Mouse (Mus musculus): ENCODE measurements around the gene Fgfr2. TPM values are rescaled to one million over a fixed set of nuclear protein-coding genes. Genes with fewer than 3 reads are reported as not detected.

The Fgfr2 gene
- polyA plus RNA-seq (2016; fragmentation: Nextera tagmentation; extraction: Ambion mirVana): 79.0 and 81.1 TPM in 2 replicates

DNA sequence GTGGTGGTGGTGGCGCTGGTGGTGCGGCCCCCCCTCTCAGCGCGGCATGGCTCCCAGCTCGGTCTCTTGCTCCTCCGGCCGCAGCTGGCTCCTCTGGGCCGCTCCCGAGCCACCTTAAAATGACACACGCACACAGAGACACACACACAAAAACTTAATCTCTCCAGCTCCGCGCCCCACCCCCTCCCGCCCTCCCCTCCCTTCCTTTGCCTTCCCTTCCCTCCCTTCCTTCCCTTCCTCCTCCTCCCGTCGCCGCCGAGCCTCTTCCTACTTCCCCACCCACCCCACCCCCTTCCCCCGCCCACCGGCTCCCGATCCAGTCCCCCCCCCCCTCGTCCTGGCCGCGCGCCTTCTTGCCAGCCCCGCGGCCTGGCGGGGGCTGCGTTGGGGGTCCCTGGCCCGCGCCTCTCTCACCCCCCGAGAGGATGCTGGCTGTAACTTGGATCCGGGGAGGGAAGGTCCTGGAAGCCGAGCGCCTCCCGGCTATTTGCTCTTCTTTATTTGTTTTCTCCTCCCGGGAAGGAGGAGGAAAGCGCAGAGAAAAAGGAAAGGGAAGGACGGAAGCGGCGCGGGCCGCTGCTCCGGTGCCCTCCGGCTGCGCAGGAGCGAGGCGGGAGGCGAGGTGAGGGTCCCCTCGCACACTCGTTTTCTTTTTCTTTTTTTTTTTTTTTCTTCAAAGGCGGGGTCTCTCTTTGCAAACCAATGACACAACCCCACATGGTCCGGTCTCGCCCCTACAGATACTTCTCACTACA, at the start of gene Fgfr2:
TSS of gene Fgfr2 (minus strand) at position 107 of the 755 bp plus-strand sequence.
- Histone ChIP-seq H3K4me3 (peak within 1 kb of the TSS; percentile 96), H3K27ac (peak within 1 kb of the TSS; percentile 99), H3K4me1 (peaks cover 28% of the 10 kb centered on the region), H3K9me3 (replicated peaks) (no peaks in the 10 kb centered on the region), H3K4me2 (replicated peaks) (peak within 1 kb of the TSS; percentile 99), H3K27me3 (peaks cover 13% of the 10 kb centered on the region), H3K9ac (peak within 1 kb of the TSS; percentile 97), H3K36me3 (no peaks in the 10 kb centered on the region)
- ATAC-seq (ENCODE audit: low FRiP score): peak; percentile 75
- WGBS: under 1% methylated on average over 42 of the region's 53 CpGs

- Histone ChIP-seq H3K4me3 (no peak overlapping the region), H3K36me3 (no peaks in the 10 kb centered on the region), H3K4me1 (no peaks in the 10 kb centered on the region), H3K27ac (no peak overlapping the region), H3K4me2 (replicated peaks) (no peak overlapping the region), H3K9ac (no peak overlapping the region), H3K27me3 (no peaks in the 10 kb centered on the region), H3K9me3 (replicated peaks) (no peaks in the 10 kb centered on the region)
- 82% methylated on average over 4 of the region's 4 CpGs for WGBS
- no peak for ATAC-seq (ENCODE audit: low FRiP score)
These were observed 48.4 kb upstream of the Fgfr2 start for GRCm38 (mm10) chr7:133171403-133172032.

GRCm38 (mm10) chr7:133168928-133169327, 45.8 kb upstream of the Fgfr2 start:
- no peak for ATAC-seq (ENCODE audit: low FRiP score)
- no peaks in the 10 kb centered on the region for H3K36me3 ChIP-seq
- 89% methylated on average over 3 of the region's 3 CpGs for WGBS

GRCm38 (mm10) chr7:133167903-133168302, 44.8 kb upstream of the Fgfr2 start:
- Histone ChIP-seq H3K9me3 (replicated peaks) (no peaks in the 10 kb centered on the region), H3K36me3 (no peaks in the 10 kb centered on the region), H3K9ac (no peak overlapping the region), H3K4me2 (replicated peaks) (no peak overlapping the region), H3K27me3 (no peaks in the 10 kb centered on the region), H3K27ac (no peak overlapping the region), H3K4me3 (no peak overlapping the region), H3K4me1 (peaks cover 2% of the 10 kb centered on the region; the same call in 1 of the 2 replicates)
- WGBS: 88% methylated on average over 2 of the region's 2 CpGs
- ATAC-seq (ENCODE audit: low FRiP score): no peak

More at GRCm38 (mm10) chr7:133168928-133169327, 45.8 kb upstream of the Fgfr2 start:
- Histone ChIP-seq H3K4me1 (peaks cover 2% of the 10 kb centered on the region; the same call in 1 of the 2 replicates), H3K27me3 (no peaks in the 10 kb centered on the region), H3K4me2 (replicated peaks) (no peak overlapping the region), H3K9me3 (replicated peaks) (no peaks in the 10 kb centered on the region), H3K4me3 (no peak overlapping the region), H3K27ac (no peak overlapping the region), H3K9ac (no peak overlapping the region)

DNA sequence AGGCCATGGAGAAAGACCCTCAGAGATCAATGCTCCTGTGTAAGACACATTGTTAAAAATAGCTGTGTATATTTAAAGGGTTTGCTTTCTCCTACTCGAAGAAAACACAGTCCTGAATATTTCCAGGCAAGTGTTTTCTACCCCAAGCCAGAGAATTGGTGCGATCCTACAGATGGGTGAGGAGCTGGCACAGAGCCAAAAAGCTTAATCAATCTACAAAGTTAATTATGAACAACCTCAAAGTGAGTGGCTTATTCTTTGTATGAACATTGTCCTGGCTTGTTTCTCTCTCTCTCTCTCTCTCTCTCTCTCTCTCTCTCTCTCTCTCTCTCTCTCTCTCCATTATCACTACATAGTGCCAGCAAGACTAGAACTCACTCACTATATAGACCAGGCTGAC, 41.6 kb upstream of the Fgfr2 start:
- H3K9ac ChIP-seq: no peak overlapping the region
- no peak overlapping the region for H3K4me3 ChIP-seq
- H3K27ac ChIP-seq: no peak overlapping the region
- WGBS: 71% methylated on average over 2 of the region's 2 CpGs
- no peaks in the 10 kb centered on the region for H3K27me3 ChIP-seq
- H3K4me1 ChIP-seq: peaks cover 2% of the 10 kb centered on the region; the same call in 1 of the 2 replicates
- no peaks in the 10 kb centered on the region for H3K36me3 ChIP-seq
- ATAC-seq (ENCODE audit: low FRiP score): no peak
- no peaks in the 10 kb centered on the region for H3K9me3 ChIP-seq (replicated peaks)
- no peak overlapping the region for H3K4me2 ChIP-seq (replicated peaks)

DNA sequence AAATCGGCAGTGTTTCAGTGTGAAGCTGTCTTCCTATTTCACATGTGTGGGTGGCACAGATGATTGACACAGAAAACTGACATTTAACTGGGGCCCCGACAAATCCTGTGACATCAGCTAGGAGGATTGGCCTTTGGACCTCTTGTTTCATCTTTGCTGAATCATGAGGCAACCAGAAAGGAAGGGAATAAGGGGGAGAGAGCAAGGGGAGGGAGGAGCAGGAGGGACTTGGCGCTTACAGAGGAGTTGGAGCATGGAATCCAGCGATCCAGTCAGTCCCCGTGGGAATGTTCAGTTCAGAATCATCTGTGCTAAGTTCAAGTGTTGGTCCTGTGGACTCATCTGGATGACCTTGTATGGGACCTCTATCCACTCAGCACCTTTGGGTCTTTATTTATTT, 39.9 kb upstream of the Fgfr2 start:
- H3K27ac ChIP-seq: no peak overlapping the region
- H3K9ac ChIP-seq: no peak overlapping the region
- H3K36me3 ChIP-seq: no peaks in the 10 kb centered on the region
- no peaks in the 10 kb centered on the region for H3K9me3 ChIP-seq (replicated peaks)
- ATAC-seq (ENCODE audit: low FRiP score): no peak
- no peak overlapping the region for H3K4me3 ChIP-seq
- H3K4me2 ChIP-seq (replicated peaks): no peak overlapping the region
- WGBS: 69% methylated on average over 5 of the region's 5 CpGs
- no peaks in the 10 kb centered on the region for H3K27me3 ChIP-seq
- H3K4me1 ChIP-seq: peaks cover 2% of the 10 kb centered on the region; the same call in 1 of the 2 replicates

- no peak overlapping the region for H3K4me3 ChIP-seq
- H3K27ac ChIP-seq: no peak overlapping the region
- no peaks in the 10 kb centered on the region for H3K36me3 ChIP-seq
- H3K4me1 ChIP-seq: peaks cover 2% of the 10 kb centered on the region; the same call in 1 of the 2 replicates
- no peaks in the 10 kb centered on the region for H3K9me3 ChIP-seq (replicated peaks)
- ATAC-seq (ENCODE audit: low FRiP score): no peak
- H3K9ac ChIP-seq: no peak overlapping the region
- H3K27me3 ChIP-seq: no peaks in the 10 kb centered on the region
- no peak overlapping the region for H3K4me2 ChIP-seq (replicated peaks)
- WGBS: 72% methylated on average over 2 of the region's 2 CpGs
These were observed 39.0 kb upstream of the Fgfr2 start for GRCm38 (mm10) chr7:133162131-133162530.

GRCm38 (mm10) chr7:133161362-133162080, 38.4 kb upstream of the Fgfr2 start:
- 63% methylated on average over 7 of the region's 7 CpGs for WGBS
- no peaks in the 10 kb centered on the region for H3K27me3 ChIP-seq
- H3K9me3 ChIP-seq (replicated peaks): no peaks in the 10 kb centered on the region
- H3K9ac ChIP-seq: no peak overlapping the region
- no peaks in the 10 kb centered on the region for H3K36me3 ChIP-seq
- no peak overlapping the region for H3K4me3 ChIP-seq
- ATAC-seq (ENCODE audit: low FRiP score): no peak
- no peak overlapping the region for H3K4me2 ChIP-seq (replicated peaks)
- no peak overlapping the region for H3K27ac ChIP-seq
- peaks cover 2% of the 10 kb centered on the region; the same call in 1 of the 2 replicates for H3K4me1 ChIP-seq

GRCm38 (mm10) chr7:133159519-133159918, 36.4 kb upstream of the Fgfr2 start:
- WGBS: 89% methylated on average over 3 of the region's 3 CpGs
- Histone ChIP-seq H3K4me2 (replicated peaks) (no peak overlapping the region), H3K9ac (no peak overlapping the region), H3K4me3 (no peak overlapping the region), H3K4me1 (peaks cover under 1% of the 10 kb centered on the region; the same call in 1 of the 2 replicates), H3K9me3 (replicated peaks) (no peaks in the 10 kb centered on the region), H3K27ac (no peak overlapping the region), H3K36me3 (no peaks in the 10 kb centered on the region), H3K27me3 (no peaks in the 10 kb centered on the region)
- ATAC-seq (ENCODE audit: low FRiP score): no peak

DNA sequence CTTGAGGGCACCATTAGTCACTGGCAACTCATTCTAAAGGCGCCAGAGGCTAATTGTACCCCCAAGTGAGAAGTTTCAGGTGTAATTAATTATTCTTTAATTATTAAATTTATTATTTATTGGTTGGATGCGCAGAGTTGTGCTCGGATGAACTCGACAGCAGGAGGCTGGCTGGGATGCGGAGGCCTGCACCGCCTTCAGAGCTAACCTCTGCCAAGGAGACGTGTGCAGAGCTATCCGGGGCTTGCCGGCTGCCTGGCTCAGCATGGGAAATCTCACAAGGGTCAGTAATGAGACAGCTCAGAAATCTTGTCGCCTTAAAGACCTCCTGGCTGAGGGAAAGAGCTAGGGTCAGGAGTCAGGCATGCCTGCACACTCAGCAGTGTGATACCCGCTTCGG, 32.5 kb upstream of the Fgfr2 start:
- no peaks in the 10 kb centered on the region for H3K9me3 ChIP-seq (replicated peaks)
- WGBS: 75% methylated on average over 12 of the region's 12 CpGs
- no peak overlapping the region for H3K4me2 ChIP-seq (replicated peaks)
- H3K27ac ChIP-seq: no peak overlapping the region
- no peaks in the 10 kb centered on the region for H3K36me3 ChIP-seq
- no peaks in the 10 kb centered on the region for H3K4me1 ChIP-seq
- no peak for ATAC-seq (ENCODE audit: low FRiP score)
- H3K27me3 ChIP-seq: no peaks in the 10 kb centered on the region
- no peak overlapping the region for H3K4me3 ChIP-seq
- no peak overlapping the region for H3K9ac ChIP-seq

DNA sequence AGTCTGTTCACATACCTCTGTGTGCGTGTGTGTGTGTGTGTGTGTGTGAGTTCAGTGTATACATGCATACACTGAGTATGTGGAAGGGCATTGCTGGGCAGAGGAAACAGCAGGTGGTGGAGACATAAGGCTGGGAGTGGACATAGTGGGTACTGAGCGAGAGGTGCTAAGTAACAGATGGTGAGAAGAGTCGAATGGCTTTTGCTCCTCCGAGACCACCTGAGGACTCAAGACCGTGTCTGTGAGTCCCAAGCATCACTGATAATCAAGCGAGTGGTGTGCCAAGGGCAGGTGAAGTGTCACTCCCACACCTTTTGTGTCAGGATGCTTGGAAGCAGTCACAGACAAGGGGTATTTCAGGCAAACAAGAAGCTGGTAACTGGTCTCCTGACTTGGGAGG, 31.7 kb upstream of the Fgfr2 start:
- Histone ChIP-seq H3K9me3 (replicated peaks) (no peaks in the 10 kb centered on the region), H3K27me3 (no peaks in the 10 kb centered on the region), H3K36me3 (no peaks in the 10 kb centered on the region), H3K4me1 (no peaks in the 10 kb centered on the region), H3K27ac (no peak overlapping the region), H3K4me2 (replicated peaks) (no peak overlapping the region), H3K9ac (no peak overlapping the region), H3K4me3 (no peak overlapping the region)
- ATAC-seq (ENCODE audit: low FRiP score): no peak
- WGBS: 79% methylated on average over 6 of the region's 6 CpGs

DNA sequence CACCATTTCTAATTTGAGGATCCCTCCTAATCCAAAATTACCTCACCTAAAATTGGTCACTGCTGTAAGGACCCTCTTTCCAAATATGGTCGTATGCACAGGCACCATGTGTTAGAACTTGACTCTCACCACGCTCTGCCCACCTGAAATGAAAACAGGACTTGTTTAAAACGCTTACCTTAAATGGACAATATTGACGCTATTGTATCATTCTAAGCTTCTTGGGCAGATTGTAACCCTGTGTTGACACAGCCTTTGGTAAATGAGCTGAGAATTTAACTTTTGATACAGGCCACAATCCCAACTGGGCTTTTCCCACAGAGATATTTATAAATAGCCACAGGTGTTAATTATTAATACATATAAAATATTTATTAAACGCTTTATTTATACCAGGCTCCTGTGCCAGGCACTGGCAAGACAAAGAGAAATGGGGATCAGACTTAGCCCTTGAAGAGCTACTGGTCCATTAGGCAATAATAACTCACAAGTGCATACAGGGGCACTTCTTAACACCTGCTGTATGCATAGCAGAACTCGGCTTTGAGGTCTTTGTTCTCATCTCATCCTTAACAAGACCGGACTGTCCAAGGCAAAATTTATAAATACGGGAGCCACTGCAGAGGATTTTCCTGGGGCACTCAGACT, 16.7 kb upstream of the Fgfr2 start:
- Histone ChIP-seq H3K27ac (no peak overlapping the region), H3K27me3 (no peaks in the 10 kb centered on the region), H3K4me3 (no peak overlapping the region), H3K4me1 (no peaks in the 10 kb centered on the region), H3K9me3 (replicated peaks) (no peaks in the 10 kb centered on the region), H3K36me3 (no peaks in the 10 kb centered on the region), H3K9ac (no peak overlapping the region), H3K4me2 (replicated peaks) (no peak overlapping the region)
- 86% methylated on average over 8 of the region's 8 CpGs for WGBS
- ATAC-seq (ENCODE audit: low FRiP score): no peak

Data from hindbrain, embryonic 12.5 days (tissue).